ENCODE assay signal across 9 mouse cellular contexts in genomic region chr2:167833290-167833953, GRCm38 (mm10).
DNase-seq lines count a peak whose midpoint lies in the region; ATAC-seq and TF ChIP-seq lines count a peak whose summit lies in the region.
"Had no signal": no experiment of that assay in that cellular context is flagged by ENCODE, and none has a peak within 500 bp of the region (broad histone marks: within the 10 kb centered on the region; RNA-seq: fewer than 3 reads in every experiment).

No protein-coding gene starts in this region.

- H3K27ac ChIP-seq in liver, embryonic 12.5 days: 0 out of 2 replicates have a peak overlapping the region, but pooled peaks have one; percentile 9
- no peak overlapping the region for H3K27ac ChIP-seq in neural tube, embryonic 13.5 days (replicated peaks)
- H3K27ac ChIP-seq in thymus, adult 2 months (ENCODE audit: control insufficient read depth, insufficient read depth, low read length): no peak overlapping the region
- H3K27ac ChIP-seq: macrophage had no signal

- H3K4me3 ChIP-seq in liver, embryonic 12.5 days: no peak overlapping the region
- H3K4me3 ChIP-seq in neural tube, embryonic 13.5 days: no peak overlapping the region
- H3K4me3 ChIP-seq in thymus, adult 2 months (ENCODE audit: control insufficient read depth, insufficient read depth, low read length): no peak overlapping the region

- H3K27me3 ChIP-seq in liver, embryonic 12.5 days (replicated peaks): peaks cover 24% of the 10 kb centered on the region
- 0 out of 2 replicates have a peak, but pooled peaks cover 4% of the 10 kb centered on the region for H3K27me3 ChIP-seq in neural tube, embryonic 13.5 days
- no peaks in the 10 kb centered on the region for H3K27me3 ChIP-seq in thymus, adult 2 months (ENCODE audit: control insufficient read depth, insufficient read depth, low read length)

- H3K4me1 ChIP-seq in liver, embryonic 12.5 days: peaks cover 30% of the 10 kb centered on the region
- H3K4me1 ChIP-seq in neural tube, embryonic 13.5 days (replicated peaks): peaks cover 16% of the 10 kb centered on the region
- peaks cover 8% of the 10 kb centered on the region for H3K4me1 ChIP-seq in thymus, adult 2 months (replicated peaks; ENCODE audit: control insufficient read depth, insufficient read depth, low read length)

- 0 out of 2 replicates have a peak, but pooled peaks cover 3% of the 10 kb centered on the region for H3K9me3 ChIP-seq in liver, embryonic 12.5 days (replicated peaks)
- no peaks in the 10 kb centered on the region for H3K9me3 ChIP-seq in neural tube, embryonic 13.5 days

- H3K36me3 ChIP-seq in liver, embryonic 12.5 days: no peaks in the 10 kb centered on the region
- no peaks in the 10 kb centered on the region for H3K36me3 ChIP-seq in neural tube, embryonic 13.5 days
- H3K36me3 ChIP-seq in thymus, adult 2 months (ENCODE audit: control insufficient read depth, insufficient read depth, low read length): no peaks in the 10 kb centered on the region

- 30% methylated on average over 20 of the region's 20 CpGs for WGBS in liver, embryonic 12.5 days (ENCODE audit: insufficient replicate concordance)
- 22% methylated on average over 20 of the region's 20 CpGs for WGBS in neural tube, embryonic 13.5 days
- WGBS in thymus, adult 2 months: 74% methylated on average over 20 of the region's 20 CpGs

- 0 out of 2 replicates have a peak overlapping the region, but pooled peaks have one; percentile 12 for H3K4me2 ChIP-seq in liver, embryonic 12.5 days
- no peak overlapping the region for H3K4me2 ChIP-seq in neural tube, embryonic 13.5 days

- DNase-seq in 416B (ENCODE audit: low read depth): peak; percentile 86
- DNase-seq in adrenal gland, postnatal 14 days: peak; percentile 91
- DNase-seq in gastrocnemius, postnatal 36 days: peak; percentile 63
- DNase-seq in hindlimb bud, embryonic 11.5 days (ENCODE audit: extremely low spot score, low read depth, low spot score): peak; percentile 18
- DNase-seq in B cell, adult 2 months: no peak
- DNase-seq in thymus, adult 2 months: no peak

- TF ChIP-seq POLR2A in thymus, adult 2 months (IDR thresholded peaks at IDR 0.05; ENCODE audit: control insufficient read depth, extremely low read depth, insufficient read depth, low read length, poor library complexity): no peak

- no peak overlapping the region for H3K9ac ChIP-seq in liver, embryonic 12.5 days
- 0 out of 2 replicates have a peak overlapping the region, but pooled peaks have one; percentile 14 for H3K9ac ChIP-seq in neural tube, embryonic 13.5 days

- ATAC-seq in liver, embryonic 12.5 days: no peak
- ATAC-seq in neural tube, embryonic 13.5 days (ENCODE audit: low read depth): no peak

- intact Hi-C loops in gastrocnemius, postnatal 36 days (cut with DNase I): no loop called here

- TF ChIP-seq CTCF in thymus, adult 2 months (IDR thresholded peaks at IDR 0.05; ENCODE audit: borderline replicate concordance, control insufficient read depth, extremely low read depth, insufficient read depth, low read length, poor library complexity): no peak

Comparison
In these comparisons a context has a peak if more than half of its experiments do, and no peak if none do; other contexts are left out.
1. DNase-seq: peak in 416B (single experiment), adrenal gland, postnatal 14 days (single experiment), gastrocnemius, postnatal 36 days (2 of 2) and hindlimb bud, embryonic 11.5 days (single experiment); none in B cell, adult 2 months (0 of 2) and thymus, adult 2 months (single experiment).